Mouse (Mus musculus): ENCODE results near the gene Lamb3. TPM values are rescaled to one million over a fixed set of nuclear protein-coding genes. Genes with fewer than 3 reads are reported as not detected.

The Lamb3 gene
- polyA plus RNA-seq, 1 experiment from 2014 or later = 0.63 TPM

GRCm38 (mm10) chr1:193229570-193229969, 22.1 kb downstream of the Lamb3 start:
- ATAC-seq (ENCODE audit: insufficient read depth) = no peak
- WGBS (ENCODE audit: insufficient replicate concordance) = 74% methylated on average over 5 of the region's 5 CpGs
- Histone ChIP-seq H3K27ac (replicated peaks) (no peak overlapping the region), H3K4me2 (no peak overlapping the region), H3K4me3 (replicated peaks) (no peak overlapping the region), H3K27me3 (no peaks in the 10 kb centered on the region), H3K9me3 (replicated peaks) (no peaks in the 10 kb centered on the region), H3K4me1 (replicated peaks) (peaks cover 7% of the 10 kb centered on the region; the same call in 1 of the 2 replicates), H3K9ac (no peak overlapping the region), H3K36me3 (replicated peaks) (no peaks in the 10 kb centered on the region)

GRCm38 (mm10) chr1:193230531-193230930, 23.0 kb downstream of the Lamb3 start:
- no peak overlapping the region for H3K9ac ChIP-seq
- no peaks in the 10 kb centered on the region for H3K27me3 ChIP-seq
- WGBS (ENCODE audit: insufficient replicate concordance) = 43% methylated on average over 3 of the region's 3 CpGs
- H3K4me3 ChIP-seq (replicated peaks) = no peak overlapping the region
- peaks cover 7% of the 10 kb centered on the region; the same call in 1 of the 2 replicates for H3K4me1 ChIP-seq (replicated peaks)
- no peak for ATAC-seq (ENCODE audit: insufficient read depth)
- no peak overlapping the region for H3K4me2 ChIP-seq
- no peaks in the 10 kb centered on the region for H3K36me3 ChIP-seq (replicated peaks)
- no peak overlapping the region for H3K27ac ChIP-seq (replicated peaks)
- H3K9me3 ChIP-seq (replicated peaks) = no peaks in the 10 kb centered on the region

- no peaks in the 10 kb centered on the region for H3K27me3 ChIP-seq
- no peak overlapping the region for H3K27ac ChIP-seq (replicated peaks)
- H3K4me1 ChIP-seq (replicated peaks) = peaks cover 7% of the 10 kb centered on the region; the same call in 1 of the 2 replicates
- no peaks in the 10 kb centered on the region for H3K9me3 ChIP-seq (replicated peaks)
- no peak overlapping the region for H3K4me2 ChIP-seq
- 0 out of 2 replicates have a peak, but pooled peaks have one; percentile 44 for ATAC-seq (ENCODE audit: insufficient read depth)
- H3K9ac ChIP-seq = no peak overlapping the region
- H3K4me3 ChIP-seq (replicated peaks) = no peak overlapping the region
- H3K36me3 ChIP-seq (replicated peaks) = no peaks in the 10 kb centered on the region
- WGBS (ENCODE audit: insufficient replicate concordance) = 12% methylated on average over 5 of the region's 5 CpGs
Measured at GRCm38 (mm10) chr1:193230935-193231334, 23.4 kb downstream of the Lamb3 start.

GRCm38 (mm10) chr1:193232732-193233131, 25.2 kb downstream of the Lamb3 start:
- H3K27ac ChIP-seq (replicated peaks) = no peak overlapping the region
- no peaks in the 10 kb centered on the region for H3K36me3 ChIP-seq (replicated peaks)
- H3K4me2 ChIP-seq = no peak overlapping the region
- no peaks in the 10 kb centered on the region for H3K27me3 ChIP-seq
- WGBS (ENCODE audit: insufficient replicate concordance) = 64% methylated on average over 2 of the region's 2 CpGs
- peaks cover 7% of the 10 kb centered on the region; the same call in 1 of the 2 replicates for H3K4me1 ChIP-seq (replicated peaks)
- H3K9ac ChIP-seq = no peak overlapping the region
- H3K4me3 ChIP-seq (replicated peaks) = no peak overlapping the region
- H3K9me3 ChIP-seq (replicated peaks) = no peaks in the 10 kb centered on the region
- no peak for ATAC-seq (ENCODE audit: insufficient read depth)

GRCm38 (mm10) chr1:193234130-193234645, 26.7 kb downstream of the Lamb3 start:
- no peak overlapping the region for H3K4me3 ChIP-seq (replicated peaks)
- no peak overlapping the region for H3K27ac ChIP-seq (replicated peaks)
- no peak for ATAC-seq (ENCODE audit: insufficient read depth)

GRCm38 (mm10) chr1:193234930-193235329, 27.4 kb downstream of the Lamb3 start:
- Histone ChIP-seq H3K9me3 (replicated peaks) (no peaks in the 10 kb centered on the region), H3K4me1 (replicated peaks) (peaks cover 7% of the 10 kb centered on the region; the same call in 1 of the 2 replicates), H3K27me3 (no peaks in the 10 kb centered on the region), H3K36me3 (replicated peaks) (no peaks in the 10 kb centered on the region), H3K9ac (no peak overlapping the region), H3K4me2 (no peak overlapping the region), H3K27ac (replicated peaks) (no peak overlapping the region), H3K4me3 (replicated peaks) (no peak overlapping the region)
- 64% methylated on average over 7 of the region's 7 CpGs for WGBS (ENCODE audit: insufficient replicate concordance)
- ATAC-seq (ENCODE audit: insufficient read depth) = no peak

More at GRCm38 (mm10) chr1:193234130-193234645, 26.7 kb downstream of the Lamb3 start:
- WGBS (ENCODE audit: insufficient replicate concordance) = 62% methylated on average over 2 of the region's 2 CpGs
- H3K4me1 ChIP-seq (replicated peaks) = peaks cover 7% of the 10 kb centered on the region; the same call in 1 of the 2 replicates
- H3K4me2 ChIP-seq = no peak overlapping the region
- no peaks in the 10 kb centered on the region for H3K36me3 ChIP-seq (replicated peaks)
- no peaks in the 10 kb centered on the region for H3K9me3 ChIP-seq (replicated peaks)
- no peak overlapping the region for H3K9ac ChIP-seq
- no peaks in the 10 kb centered on the region for H3K27me3 ChIP-seq

GRCm38 (mm10) chr1:193238426-193238825, 30.9 kb downstream of the Lamb3 start:
- Histone ChIP-seq H3K27ac (replicated peaks) (no peak overlapping the region), H3K4me3 (replicated peaks) (no peak overlapping the region), H3K4me2 (no peak overlapping the region), H3K27me3 (no peaks in the 10 kb centered on the region), H3K4me1 (replicated peaks) (no peaks in the 10 kb centered on the region), H3K9ac (no peak overlapping the region), H3K36me3 (replicated peaks) (no peaks in the 10 kb centered on the region), H3K9me3 (replicated peaks) (no peaks in the 10 kb centered on the region)
- WGBS (ENCODE audit: insufficient replicate concordance) = 54% methylated on average over 4 of the region's 4 CpGs
- ATAC-seq (ENCODE audit: insufficient read depth) = no peak

- H3K9ac ChIP-seq = no peak overlapping the region
- 54% methylated on average over 4 of the region's 4 CpGs for WGBS (ENCODE audit: insufficient replicate concordance)
- no peak overlapping the region for H3K4me2 ChIP-seq
- no peak for ATAC-seq (ENCODE audit: insufficient read depth)
- no peaks in the 10 kb centered on the region for H3K9me3 ChIP-seq (replicated peaks)
- H3K27ac ChIP-seq (replicated peaks) = no peak overlapping the region
- no peaks in the 10 kb centered on the region for H3K4me1 ChIP-seq (replicated peaks)
- H3K36me3 ChIP-seq (replicated peaks) = no peaks in the 10 kb centered on the region
- no peak overlapping the region for H3K4me3 ChIP-seq (replicated peaks)
- no peaks in the 10 kb centered on the region for H3K27me3 ChIP-seq
Measured at GRCm38 (mm10) chr1:193241436-193241835, 33.9 kb downstream of the Lamb3 start.

- 36% methylated on average over 8 of the region's 8 CpGs for WGBS (ENCODE audit: insufficient replicate concordance)
Measured at GRCm38 (mm10) chr1:193242238-193242637, 34.7 kb downstream of the Lamb3 start.

GRCm38 (mm10) chr1:193242863-193243262, 35.4 kb downstream of the Lamb3 start:
- Histone ChIP-seq H3K36me3 (replicated peaks) (no peaks in the 10 kb centered on the region), H3K9me3 (replicated peaks) (no peaks in the 10 kb centered on the region), H3K27ac (replicated peaks) (0 out of 2 replicates have a peak overlapping the region, but pooled peaks have one; percentile 20), H3K4me2 (no peak overlapping the region), H3K27me3 (no peaks in the 10 kb centered on the region), H3K9ac (no peak overlapping the region), H3K4me3 (replicated peaks) (no peak overlapping the region), H3K4me1 (replicated peaks) (no peaks in the 10 kb centered on the region)
- no peak for ATAC-seq (ENCODE audit: insufficient read depth)
- WGBS (ENCODE audit: insufficient replicate concordance) = 26% methylated on average over 4 of the region's 4 CpGs

More at GRCm38 (mm10) chr1:193242238-193242637, 34.7 kb downstream of the Lamb3 start:
- Histone ChIP-seq H3K27ac (replicated peaks) (no peak overlapping the region), H3K9ac (no peak overlapping the region), H3K27me3 (no peaks in the 10 kb centered on the region), H3K4me1 (replicated peaks) (no peaks in the 10 kb centered on the region), H3K36me3 (replicated peaks) (no peaks in the 10 kb centered on the region), H3K4me2 (0 out of 2 replicates have a peak overlapping the region, but pooled peaks have one; percentile 18), H3K4me3 (replicated peaks) (0 out of 2 replicates have a peak overlapping the region, but pooled peaks have one; percentile 4), H3K9me3 (replicated peaks) (no peaks in the 10 kb centered on the region)
- ATAC-seq (ENCODE audit: insufficient read depth) = peak; percentile 76

GRCm38 (mm10) chr1:193243571-193244193, 36.2 kb downstream of the Lamb3 start:
- Histone ChIP-seq H3K4me3 (replicated peaks) (no peak overlapping the region), H3K4me1 (replicated peaks) (no peaks in the 10 kb centered on the region), H3K27me3 (no peaks in the 10 kb centered on the region), H3K9me3 (replicated peaks) (no peaks in the 10 kb centered on the region), H3K4me2 (no peak overlapping the region), H3K36me3 (replicated peaks) (no peaks in the 10 kb centered on the region), H3K27ac (replicated peaks) (no peak overlapping the region), H3K9ac (no peak overlapping the region)
- ATAC-seq (ENCODE audit: insufficient read depth) = no peak
- WGBS (ENCODE audit: insufficient replicate concordance) = 54% methylated on average over 10 of the region's 10 CpGs
